Mouse (Mus musculus) testis, adult 2 months (tissue): ENCODE measurements around the gene Pfkfb4.

Experiments
- CTCF ChIP-seq: fragments of 200-500 bp; IDR thresholded peaks from 2 replicates; pipeline ENCODE4 v1.5.1; 2012; ENCODE audit warnings: low read depth, mild to moderate bottlenecking, inconsistent platforms, low read length, moderate library complexity; ENCODE audit not compliant: control insufficient read depth, insufficient read depth, insufficient replicate concordance
- POLR2A ChIP-seq: fragments of 200-500 bp; IDR thresholded peaks from 2 replicates; pipeline ENCODE4 v1.6.1; 2012; ENCODE audit warnings: low read depth, mild to moderate bottlenecking, inconsistent platforms, low read length, moderate library complexity; ENCODE audit not compliant: control insufficient read depth

- no peak for TF ChIP-seq POLR2A
- TF ChIP-seq CTCF: no peak
These were observed 69.3 kb downstream of the Pfkfb4 start for GRCm38 (mm10) chr9:109060898-109061295.
